Mouse (Mus musculus): ENCODE results near the gene Arntl2.

DNA sequence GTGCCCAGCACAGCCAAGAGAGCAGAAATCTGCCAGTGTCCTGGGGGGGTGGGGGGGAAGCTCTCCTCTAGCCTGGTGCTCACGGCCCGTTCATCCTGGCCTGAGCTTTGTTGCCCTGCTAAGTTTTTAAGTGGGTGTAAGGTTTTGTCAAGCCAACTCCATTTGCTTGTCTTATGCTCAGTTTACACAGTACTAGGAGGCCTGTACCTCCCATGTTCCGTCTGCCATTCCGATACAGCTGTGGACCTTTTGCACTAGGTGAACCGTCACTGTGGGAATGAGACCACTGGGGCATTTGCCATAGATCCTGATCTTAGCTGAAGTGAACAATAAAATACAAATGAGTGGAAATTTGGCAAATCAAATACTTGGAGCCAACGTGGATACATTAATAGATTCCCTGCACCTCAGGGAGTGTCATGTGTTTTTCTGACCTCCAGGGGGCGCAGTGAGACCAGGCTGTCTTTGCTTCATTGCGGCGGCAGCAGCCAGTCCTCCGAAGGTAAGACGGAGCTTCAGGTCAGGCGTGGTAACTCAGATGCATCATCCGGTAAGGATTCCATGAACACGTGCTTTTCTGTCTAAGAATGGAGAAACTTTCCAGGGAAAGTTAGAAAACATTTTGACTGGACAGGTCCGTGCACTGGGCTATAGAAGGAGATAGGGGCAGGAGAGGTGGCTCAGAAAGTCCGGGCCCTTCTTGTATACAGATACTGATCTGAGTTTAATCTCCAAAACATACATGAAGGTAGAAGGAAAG is 29.1 kb downstream of the Arntl2 start:
- TF ChIP-seq CTCF (IDR thresholded peaks at IDR 0.05; ENCODE audit: low read depth), result peak; percentile 93
- TF ChIP-seq EP300 (IDR thresholded peaks at IDR 0.05; ENCODE audit: low read depth), result no peak
